Mouse (Mus musculus) ES-E14 (cell line): Measurements from ENCODE around the gene Senp3. TPM values are rescaled to one million over a fixed set of nuclear protein-coding genes. Genes with fewer than 3 reads are reported as not detected.
"Not testable (repeated sequence)": the region's sequence is repeated elsewhere in the genome, so short reads cannot be mapped to it uniquely, and the experiment has no call there.

ENCODE experiments used
- DNase-seq: peaks from one replicate; pipeline ENCODE4 v3.0.0-alpha.2; 2013; ENCODE audit warnings: low read depth, low spot score
- H3K27ac ChIP-seq: 2 replicates; pipeline ENCODE4 v1.5.1; 2012; ENCODE audit warnings: low read depth, mild to moderate bottlenecking, low read length, moderate library complexity, mixed read lengths; ENCODE audit not compliant: poor library complexity, insufficient read depth, severe bottlenecking
- H3K36me3 ChIP-seq: 2 replicates; pipeline ENCODE4 v1.6.1; 2012; ENCODE audit warnings: mild to moderate bottlenecking, low read length, moderate library complexity, mixed read lengths; ENCODE audit not compliant: control insufficient read depth, poor library complexity, insufficient read depth, severe bottlenecking
- H3K4me1 ChIP-seq, 2 experiments: fragments of 150-350 bp in 1 of 2; sonication (generic) in 1 of 2; 2 replicates each; pipeline ENCODE4 v1.6.1; 2012; ENCODE audit warnings: low read length in 2 of 2, mild to moderate bottlenecking in 1 of 2, mixed read lengths in 1 of 2; ENCODE audit not compliant: control insufficient read depth in 2 of 2, insufficient read depth in 2 of 2, poor library complexity in 1 of 2
- H3K4me3 ChIP-seq, 2 experiments: fragments of 150-350 bp in 1 of 2; sonication (generic) in 1 of 2; 2 replicates each; pipeline ENCODE4 v1.5.1; 2012; ENCODE audit warnings: low read length in 2 of 2, low read depth in 1 of 2, mild to moderate bottlenecking in 1 of 2, mixed read lengths in 1 of 2; ENCODE audit not compliant: insufficient read depth in 1 of 2, poor library complexity in 1 of 2, severe bottlenecking in 1 of 2
- H3K9ac ChIP-seq: 2 replicates; pipeline ENCODE4 v1.6.1; 2012; ENCODE audit warnings: low read depth, mild to moderate bottlenecking, low read length, mixed read lengths; ENCODE audit not compliant: poor library complexity, insufficient read depth, severe bottlenecking
- H3K9me3 ChIP-seq: fragments of 150-350 bp; sonication (generic); 2 replicates; pipeline ENCODE4 v1.6.1; 2012; ENCODE audit warnings: low read depth, mild to moderate bottlenecking, low read length; ENCODE audit not compliant: control insufficient read depth, insufficient read depth
- CHD2 ChIP-seq: IDR thresholded peaks from 2 replicates; pipeline ENCODE4 v1.6.1; 2014; ENCODE audit warnings: mild to moderate bottlenecking, low read depth, low read length, inconsistent platforms
- HCFC1 ChIP-seq: IDR thresholded peaks from 2 replicates; pipeline ENCODE4 v1.6.1; 2012; ENCODE audit warnings: low read length, inconsistent platforms, borderline replicate concordance; ENCODE audit not compliant: insufficient read depth
- MAFK ChIP-seq: IDR thresholded peaks from 2 replicates; pipeline ENCODE4 v1.6.1; 2014; ENCODE audit warnings: mild to moderate bottlenecking, low read depth, low read length, inconsistent platforms; ENCODE audit not compliant: insufficient read depth
- ZC3H11A ChIP-seq: IDR thresholded peaks from 2 replicates; pipeline ENCODE4 v1.6.1; 2012; ENCODE audit warnings: low read depth, mild to moderate bottlenecking, inconsistent platforms, low read length, borderline replicate concordance
- ZNF384 ChIP-seq: IDR thresholded peaks from 2 replicates; pipeline ENCODE4 v1.6.1; 2012; ENCODE audit warnings: low read depth, low read length, inconsistent platforms
- in situ Hi-C, 2 experiments: fragments of 600-800 bp; cut with MboI; formaldehyde crosslinking; loops; one replicate each; pipeline ENCODE4 v1.15.1; 2025; ENCODE audit warnings: low sequenced_read_pairs in 2 of 2, inconsistent platforms in 1 of 2; ENCODE audit not compliant: unreplicated experiment in 2 of 2
- total RNA-seq: library from RNA; depleted of rRNA; stranded (reverse); fragments of 300-350 nt; gene quantifications from 2 replicates; pipeline ENCODE4 v1.2.3, GENCODE M21; 2012; rRNA removed

The Senp3 gene
- total RNA-seq = 265 and 282 TPM in 2 replicates

GRCm38 (mm10) chr11:69681314-69682208, at the start of gene Senp3:
Senp3 (minus strand) TSS chr11:69682084.
- peak within 1 kb of the TSS; percentile 93 for H3K9ac ChIP-seq
- peak within 1 kb of the TSS; percentile 93 to 98 for H3K4me3 ChIP-seq
- in situ Hi-C loops = no loop called here
- H3K9me3 ChIP-seq = no peaks in the 10 kb centered on the region
- peak; percentile 93 for DNase-seq
- peaks cover 24% of the 10 kb centered on the region for H3K36me3 ChIP-seq
- no peak for TF ChIP-seq MAFK
- no peak for TF ChIP-seq ZC3H11A
- TF ChIP-seq CHD2 = no peak
- TF ChIP-seq HCFC1 = peak; percentile 73
- H3K4me1 ChIP-seq = peaks cover 2 to 23% of the 10 kb centered on the region in 2 experiments
- H3K27ac ChIP-seq = peak within 1 kb of the TSS; percentile 85

- H3K4me1 ChIP-seq, DNase-seq, H3K4me3 ChIP-seq, H3K9me3 ChIP-seq, H3K27ac ChIP-seq, in situ Hi-C loops, H3K9ac ChIP-seq: not testable (repeated sequence)
- H3K36me3 ChIP-seq = peaks cover 26% of the 10 kb centered on the region
Measured at GRCm38 (mm10) chr11:69731408-69731807, 49.5 kb upstream of the Senp3 start.

- H3K36me3 ChIP-seq = peaks cover 3% of the 10 kb centered on the region
- DNase-seq = peak; percentile 89
- TF ChIP-seq ZNF384 (0 out of 2 replicates have a peak, but pooled peaks have one; percentile 6), MAFK (no peak), ZC3H11A (peak; percentile 61; the same call in 1 of the 2 replicates), CHD2 (no peak)
- no peaks in the 10 kb centered on the region for H3K4me1 ChIP-seq
- no peak overlapping the region for H3K4me3 ChIP-seq
- no peaks in the 10 kb centered on the region for H3K9me3 ChIP-seq
- H3K9ac ChIP-seq = no peak overlapping the region
- no peak overlapping the region for H3K27ac ChIP-seq
- in situ Hi-C loops = no loop called here
Measured at GRCm38 (mm10) chr11:69729063-69729462, 47.2 kb upstream of the Senp3 start.

- no peak overlapping the region for H3K27ac ChIP-seq
- in situ Hi-C loops = no loop called here
- no peak for DNase-seq
- 0 out of 4 replicates have a peak overlapping the region, but pooled peaks of 1 of the 2 experiments have one; percentile 8 for H3K4me3 ChIP-seq
- no peaks in the 10 kb centered on the region for H3K9me3 ChIP-seq
- TF ChIP-seq MAFK (no peak), CHD2 (no peak), HCFC1 (no peak), ZNF384 (no peak), ZC3H11A (no peak)
- H3K36me3 ChIP-seq = no peaks in the 10 kb centered on the region
- H3K9ac ChIP-seq = no peak overlapping the region
- no peaks in the 10 kb centered on the region for H3K4me1 ChIP-seq
Measured at GRCm38 (mm10) chr11:69725951-69726350, 44.1 kb upstream of the Senp3 start.

GRCm38 (mm10) chr11:69723074-69723473, 41.2 kb upstream of the Senp3 start:
- no peak for DNase-seq
- Histone ChIP-seq H3K4me3 (no peak overlapping the region), H3K36me3 (no peaks in the 10 kb centered on the region), H3K9ac (no peak overlapping the region), H3K4me1 (peaks cover 0 to 5% of the 10 kb centered on the region in 2 experiments; a peak in 2 of 4 replicates), H3K9me3 (no peaks in the 10 kb centered on the region), H3K27ac (no peak overlapping the region)
- in situ Hi-C loops = no loop called here
- TF ChIP-seq ZNF384 (no peak), HCFC1 (no peak), CHD2 (no peak)
